In the genomic region with DNA sequence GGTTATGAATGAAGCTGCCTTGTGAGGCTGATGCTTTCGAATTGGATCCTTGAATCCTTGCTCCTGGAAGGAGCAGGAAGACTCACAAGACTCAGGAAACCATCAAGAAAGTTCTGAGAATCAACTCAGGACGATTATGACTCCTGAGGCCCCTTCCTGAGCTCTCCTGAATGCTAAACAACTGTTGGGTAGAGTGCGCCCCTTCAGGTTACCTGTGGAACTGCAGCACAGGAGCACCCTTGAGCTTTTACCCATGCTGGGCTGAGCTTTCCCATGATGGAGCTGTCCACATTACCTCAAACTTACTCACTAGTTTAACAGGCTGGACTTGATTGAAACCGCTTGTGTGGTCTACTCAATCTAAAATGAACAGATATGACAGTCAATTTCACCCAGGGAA, we compare ENCODE assay signal across 9 mouse cellular contexts.
DNase-seq lines count a peak whose midpoint lies in the region; ATAC-seq and TF ChIP-seq lines count a peak whose summit lies in the region.
"Had no signal": no experiment of that assay in that cellular context is flagged by ENCODE, and none has a peak within 500 bp of the region (broad histone marks: within the 10 kb centered on the region; RNA-seq: fewer than 3 reads in every experiment).

No protein-coding gene starts in this region.

- ATAC-seq in intestine, postnatal 0 days = no peak
- ATAC-seq in intestine, embryonic 16.5 days = no peak
- ATAC-seq in embryonic facial prominence, embryonic 14.5 days (ENCODE audit: low read depth) = no peak
- ATAC-seq in frontal cortex, adult (ENCODE audit: low TSS enrichment) = no peak

- H3K27ac ChIP-seq in intestine, postnatal 0 days (ENCODE audit: low read depth, low read length) = no peak overlapping the region
- no peak overlapping the region for H3K27ac ChIP-seq in intestine, embryonic 16.5 days (ENCODE audit: low read length)
- no peak overlapping the region for H3K27ac ChIP-seq in ES-E14 (ENCODE audit: insufficient read depth, low read depth, low read length, poor library complexity, severe bottlenecking)
- H3K27ac ChIP-seq in embryonic facial prominence, embryonic 14.5 days (replicated peaks; ENCODE audit: low read depth, low read length) = no peak overlapping the region

- no peaks in the 10 kb centered on the region for H3K9me3 ChIP-seq in intestine, postnatal 0 days (ENCODE audit: control insufficient read depth)
- H3K9me3 ChIP-seq in intestine, embryonic 16.5 days (ENCODE audit: control insufficient read depth, low read length) = no peaks in the 10 kb centered on the region
- no peaks in the 10 kb centered on the region for H3K9me3 ChIP-seq in ES-E14 (ENCODE audit: control insufficient read depth, insufficient read depth, low read depth, low read length)
- H3K9me3 ChIP-seq in embryonic facial prominence, embryonic 14.5 days (ENCODE audit: control insufficient read depth, low read length) = no peaks in the 10 kb centered on the region

- no peaks in the 10 kb centered on the region for H3K36me3 ChIP-seq in intestine, postnatal 0 days (ENCODE audit: control insufficient read depth, insufficient read depth)
- no peaks in the 10 kb centered on the region for H3K36me3 ChIP-seq in intestine, embryonic 16.5 days (ENCODE audit: control insufficient read depth, insufficient read depth, low read length)
- no peaks in the 10 kb centered on the region for H3K36me3 ChIP-seq in ES-E14 (ENCODE audit: control insufficient read depth, insufficient read depth, low read length, poor library complexity, severe bottlenecking)
- no peaks in the 10 kb centered on the region for H3K36me3 ChIP-seq in embryonic facial prominence, embryonic 14.5 days (ENCODE audit: control insufficient read depth, insufficient read depth, low read length)

- WGBS in intestine, postnatal 0 days = 51% methylated on average over 4 of the region's 4 CpGs
- 47% methylated on average over 4 of the region's 4 CpGs for WGBS in intestine, embryonic 16.5 days
- 59% methylated on average over 4 of the region's 4 CpGs for WGBS in embryonic facial prominence, embryonic 14.5 days

- peak; percentile 53 for TF ChIP-seq CTCF in intestine, postnatal 0 days (IDR thresholded peaks at IDR 0.05; ENCODE audit: low read depth)

- peak; percentile 16 for DNase-seq in 3T3-L1 (ENCODE audit: low read depth, low spot score)
- peak; percentile 49 for DNase-seq in ES-E14 (ENCODE audit: low read depth, low spot score)
- peak; percentile 5 for DNase-seq in embryonic facial prominence, embryonic 14.5 days (ENCODE audit: low spot score)
- no peak for DNase-seq in B cell, adult 2 months
- DNase-seq in cerebellum, postnatal 25 days = no peak
- DNase-seq: cerebellum, adult 9-10 months had no signal

- H3K4me3 ChIP-seq in intestine, postnatal 0 days (ENCODE audit: low read depth, low read length) = no peak overlapping the region
- no peak overlapping the region for H3K4me3 ChIP-seq in intestine, embryonic 16.5 days (ENCODE audit: low read length)
- H3K4me3 ChIP-seq in ES-E14 (ENCODE audit: insufficient read depth in 1 of 2, low read depth in 1 of 2, low read length in 2 of 2, poor library complexity in 1 of 2, severe bottlenecking in 1 of 2) = no peak overlapping the region
- no peak overlapping the region for H3K4me3 ChIP-seq in embryonic facial prominence, embryonic 14.5 days (ENCODE audit: low read depth, low read length)

- in situ Hi-C loops in ES-E14 (cut with MboI; ENCODE audit: low sequenced_read_pairs in 2 of 2, unreplicated experiment in 2 of 2) = no loop called here

- H3K4me1 ChIP-seq in intestine, postnatal 0 days (replicated peaks; ENCODE audit: control insufficient read depth, insufficient read depth, low read length) = no peaks in the 10 kb centered on the region
- H3K4me1 ChIP-seq in intestine, embryonic 16.5 days (ENCODE audit: control insufficient read depth, insufficient read depth, low read length) = no peaks in the 10 kb centered on the region
- no peaks in the 10 kb centered on the region for H3K4me1 ChIP-seq in ES-E14 (ENCODE audit: control insufficient read depth in 2 of 2, insufficient read depth in 2 of 2, low read length in 2 of 2, poor library complexity in 1 of 2)
- no peaks in the 10 kb centered on the region for H3K4me1 ChIP-seq in embryonic facial prominence, embryonic 14.5 days (ENCODE audit: control insufficient read depth, insufficient read depth, low read length)

- H3K4me2 ChIP-seq in intestine, postnatal 0 days (replicated peaks; ENCODE audit: low read depth) = no peak overlapping the region
- no peak overlapping the region for H3K4me2 ChIP-seq in intestine, embryonic 16.5 days (ENCODE audit: low read depth, low read length)
- no peak overlapping the region for H3K4me2 ChIP-seq in embryonic facial prominence, embryonic 14.5 days (ENCODE audit: low read depth, low read length)

- H3K27me3 ChIP-seq in intestine, postnatal 0 days (replicated peaks; ENCODE audit: control insufficient read depth, insufficient read depth, low read length) = no peaks in the 10 kb centered on the region
- no peaks in the 10 kb centered on the region for H3K27me3 ChIP-seq in intestine, embryonic 16.5 days (replicated peaks; ENCODE audit: control insufficient read depth, insufficient read depth, low read length)
- no peaks in the 10 kb centered on the region for H3K27me3 ChIP-seq in embryonic facial prominence, embryonic 14.5 days (replicated peaks; ENCODE audit: control insufficient read depth, insufficient read depth, low read length)

- H3K9ac ChIP-seq in intestine, postnatal 0 days (ENCODE audit: low read depth, low read length) = no peak overlapping the region
- H3K9ac ChIP-seq in intestine, embryonic 16.5 days (ENCODE audit: low read depth, low read length) = no peak overlapping the region
- H3K9ac ChIP-seq in ES-E14 (ENCODE audit: insufficient read depth, low read depth, low read length, poor library complexity, severe bottlenecking) = no peak overlapping the region
- H3K9ac ChIP-seq in embryonic facial prominence, embryonic 14.5 days (ENCODE audit: low read depth, low read length) = no peak overlapping the region

TF ChIP-seq in ES-E14, 5 proteins besides CTCF, POLR2A, EP300 and RAD21:
- TF ChIP-seq CHD2 (IDR thresholded peaks at IDR 0.05; ENCODE audit: low read depth, low read length) = no peak
- TF ChIP-seq HCFC1 (IDR thresholded peaks at IDR 0.05; ENCODE audit: borderline replicate concordance, insufficient read depth, low read length) = no peak
- no peak for TF ChIP-seq ZNF384 (IDR thresholded peaks at IDR 0.05; ENCODE audit: low read depth, low read length)
- TF ChIP-seq ZC3H11A (IDR thresholded peaks at IDR 0.05; ENCODE audit: borderline replicate concordance, low read depth, low read length) = no peak
- TF ChIP-seq MAFK (IDR thresholded peaks at IDR 0.05; ENCODE audit: insufficient read depth, low read depth, low read length) = no peak

Comparison
In these comparisons a context has a peak if more than half of its experiments do, and no peak if none do; other contexts are left out.
1. DNase-seq: peak in 3T3-L1 (single experiment), ES-E14 (single experiment) and embryonic facial prominence, embryonic 14.5 days (single experiment); none in B cell, adult 2 months (0 of 2) and cerebellum, postnatal 25 days (0 of 2).